Mouse (Mus musculus) thymus, postnatal 25 days (tissue): Measurements from ENCODE around the gene Tgfbr3.

Source experiments
- DNase-seq: peaks from one replicate; pipeline ENCODE4 v3.0.0; 2022

The Tgfbr3 gene

DNA sequence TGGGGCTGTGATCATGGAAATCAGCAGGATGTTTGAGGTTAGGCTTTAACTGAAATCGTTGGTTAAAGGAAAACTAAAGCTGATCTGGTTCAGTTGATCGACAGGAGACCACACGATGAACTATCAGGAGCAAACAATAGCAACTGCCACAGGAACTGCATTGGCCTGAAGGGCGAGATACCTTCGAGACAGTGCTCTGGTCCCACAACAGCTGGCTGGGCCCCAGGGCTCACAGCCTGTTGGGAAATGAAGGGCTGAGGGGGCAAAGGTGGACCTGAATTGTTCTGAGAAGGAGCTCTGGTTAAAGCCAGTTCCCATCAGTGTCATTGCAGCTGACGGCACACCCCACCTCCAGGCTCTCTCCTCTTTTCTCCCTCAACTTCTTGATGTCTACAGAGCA is 52.5 kb downstream of the Tgfbr3 start:
- DNase-seq = no peak

DNA sequence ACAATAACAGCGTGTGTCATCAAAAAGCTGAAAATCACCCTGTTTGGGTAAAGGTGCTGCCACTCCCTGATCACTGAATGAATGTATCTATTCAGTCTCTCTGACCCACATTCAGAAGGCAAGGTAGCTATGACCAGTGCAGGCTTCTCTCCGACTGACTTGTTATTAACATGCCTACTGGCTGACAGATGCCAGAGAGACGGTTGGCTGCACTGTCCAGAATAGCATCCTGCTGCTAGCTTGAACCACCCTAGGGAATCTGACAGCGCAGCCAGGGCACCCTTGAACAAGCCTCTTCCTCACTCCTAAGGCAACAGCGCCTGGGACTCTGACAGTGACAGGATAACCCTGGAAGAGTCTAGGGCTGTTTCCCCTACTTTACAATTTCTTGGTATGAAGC is 53.4 kb downstream of the Tgfbr3 start:
- no peak for DNase-seq

- DNase-seq = no peak
Observed at GRCm38 (mm10) chr5:107233366-107234354, 55.8 kb downstream of the Tgfbr3 start.

GRCm38 (mm10) chr5:107230189-107230588 is 59.2 kb downstream of the Tgfbr3 start:
- DNase-seq = no peak

GRCm38 (mm10) chr5:107229037-107229436 is 60.4 kb downstream of the Tgfbr3 start:
- DNase-seq = no peak

DNA sequence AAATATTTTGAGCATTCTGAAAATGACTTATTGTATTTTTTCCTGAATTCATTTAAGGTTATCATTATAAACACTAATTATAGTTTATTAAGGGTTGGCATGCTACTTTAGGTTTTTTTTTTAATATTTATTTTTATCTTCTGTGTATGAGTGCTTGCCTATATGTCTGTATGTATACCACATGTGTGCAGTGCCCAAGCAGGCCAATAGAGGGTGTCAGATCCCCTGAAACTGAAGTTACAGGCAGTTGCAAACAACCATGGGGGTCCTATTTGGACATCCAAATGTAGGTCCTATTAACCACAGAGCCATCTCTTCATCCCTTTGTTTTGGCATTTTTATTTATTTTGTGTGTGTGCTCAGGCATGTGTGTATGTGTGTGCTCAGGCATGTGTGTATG is 61.8 kb downstream of the Tgfbr3 start:
- no peak for DNase-seq

DNA sequence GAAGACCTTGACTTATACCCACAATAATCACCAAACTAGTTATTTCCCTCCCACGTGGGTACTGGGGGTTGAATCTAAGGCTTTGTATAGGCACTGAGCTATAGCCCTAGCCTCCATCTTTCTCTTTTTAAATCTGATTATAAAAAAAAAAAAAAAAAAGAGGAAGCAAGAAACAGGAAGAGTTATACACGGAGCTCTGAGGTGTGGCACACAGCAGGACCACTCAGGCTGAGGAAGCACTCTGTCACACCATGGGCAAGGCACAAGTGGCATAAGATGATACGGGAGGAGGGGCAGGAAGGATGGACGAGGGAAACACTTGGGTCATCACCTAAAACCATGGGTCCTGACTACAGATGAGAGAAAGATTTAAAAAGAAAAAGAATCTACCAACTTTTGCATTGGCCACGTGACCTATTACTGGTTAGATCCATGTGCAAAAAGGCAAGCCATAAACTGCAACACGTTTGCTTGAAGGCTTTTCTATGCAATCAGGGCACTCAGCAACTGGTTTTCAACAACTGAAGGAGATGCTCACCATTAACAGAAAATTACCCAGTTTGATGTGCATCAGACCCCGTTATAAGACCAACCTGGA is 64.5 kb downstream of the Tgfbr3 start:
- DNase-seq = no peak

- DNase-seq = no peak
Observed at GRCm38 (mm10) chr5:107224151-107224550, 65.3 kb downstream of the Tgfbr3 start.

GRCm38 (mm10) chr5:107223483-107223882 is 65.9 kb downstream of the Tgfbr3 start:
- DNase-seq = peak; percentile 23

DNA sequence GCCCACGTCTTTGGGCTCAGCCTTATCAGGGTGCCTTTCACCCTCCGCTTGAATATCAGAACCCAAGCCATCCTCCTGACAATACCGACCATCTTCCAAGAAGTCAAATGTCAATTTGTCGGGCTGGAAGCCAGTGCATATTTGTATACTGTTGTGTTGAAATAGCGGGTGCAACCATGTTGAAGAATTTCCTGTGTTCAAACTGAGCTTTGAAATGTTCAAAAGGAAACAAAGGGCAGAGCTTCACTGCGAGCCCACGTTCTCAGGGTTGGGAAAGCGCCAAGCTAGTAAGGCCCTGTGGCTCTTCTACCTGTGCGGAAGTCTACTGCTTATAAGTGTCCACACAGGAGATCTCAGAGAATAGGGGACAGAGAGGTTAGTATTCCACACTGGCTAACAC is 66.4 kb downstream of the Tgfbr3 start:
- DNase-seq = peak; percentile 40

DNA sequence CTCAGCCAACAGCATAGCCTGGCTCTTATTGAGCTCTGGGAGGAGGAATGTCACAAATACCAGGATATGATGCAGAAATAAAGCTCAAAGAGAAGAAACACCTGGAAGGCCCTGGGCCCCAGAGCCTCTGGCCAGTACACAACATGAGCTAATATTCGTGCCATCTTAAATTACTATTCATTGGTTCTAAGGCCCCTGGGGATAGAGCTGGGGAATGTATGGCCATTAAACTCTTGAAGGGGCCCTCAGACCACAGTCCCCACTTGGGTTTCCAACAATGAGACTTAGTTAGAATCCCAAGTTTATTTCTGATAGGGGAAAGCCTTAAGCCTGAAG is 66.8 kb downstream of the Tgfbr3 start:
- no peak for DNase-seq

DNA sequence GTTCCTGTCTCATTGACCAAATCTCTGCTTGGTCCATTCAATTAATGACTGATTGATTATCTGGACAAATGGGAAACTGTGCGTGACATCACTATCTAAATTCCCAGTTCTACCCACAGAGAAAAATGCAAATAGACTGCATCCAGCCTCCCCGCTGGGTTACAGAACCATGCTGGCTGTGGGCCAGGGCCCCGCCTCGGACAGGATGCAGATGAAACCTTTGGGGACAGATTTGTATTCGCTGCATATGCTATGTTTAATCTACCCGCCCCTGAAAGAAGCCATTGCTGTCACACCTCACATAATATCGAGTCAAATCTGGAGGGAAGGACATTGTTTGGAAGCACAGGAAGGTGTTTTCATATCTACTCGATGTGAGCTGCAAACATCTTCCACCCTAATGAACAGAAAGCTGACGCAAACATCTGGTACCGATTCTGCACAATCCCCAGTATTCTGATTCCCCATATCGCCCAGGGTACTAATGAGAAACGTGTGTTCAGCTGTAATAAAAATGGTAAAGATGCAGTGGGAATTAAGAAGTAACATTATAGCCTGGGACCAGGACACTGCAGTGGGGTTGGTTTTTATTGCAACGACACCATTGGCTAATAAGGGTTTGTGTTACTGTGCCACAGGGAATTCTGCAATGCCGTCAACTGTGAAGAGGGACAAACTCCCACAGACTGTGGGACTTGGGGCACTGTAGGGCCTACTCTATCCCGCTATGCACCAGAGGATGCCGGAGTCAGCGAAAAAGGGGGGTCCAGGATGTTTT is 67.3 kb downstream of the Tgfbr3 start:
- no peak for DNase-seq

DNA sequence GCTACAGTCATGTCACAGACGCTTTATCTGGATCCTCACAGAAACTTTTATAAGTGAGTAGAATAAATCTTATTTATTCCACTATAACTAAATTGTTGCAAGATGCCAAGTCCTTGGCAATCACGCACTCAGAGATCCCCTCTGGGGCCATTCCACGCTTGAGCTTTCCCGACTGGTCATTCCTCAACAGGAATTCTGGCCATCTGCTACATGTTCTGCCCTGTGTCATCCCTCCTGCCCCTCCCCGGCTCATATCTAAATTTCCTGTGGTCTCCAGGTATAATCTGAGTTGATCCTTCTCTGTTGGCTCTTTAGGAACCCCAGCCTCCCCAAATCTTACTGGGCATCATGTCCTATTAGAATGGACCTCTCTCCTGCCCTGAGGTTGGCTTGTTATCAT is 68.5 kb downstream of the Tgfbr3 start:
- DNase-seq = no peak

- no peak for DNase-seq
Observed at GRCm38 (mm10) chr5:107219883-107220282, 69.5 kb downstream of the Tgfbr3 start.

GRCm38 (mm10) chr5:107219318-107219717 is 70.1 kb downstream of the Tgfbr3 start:
- no peak for DNase-seq

DNA sequence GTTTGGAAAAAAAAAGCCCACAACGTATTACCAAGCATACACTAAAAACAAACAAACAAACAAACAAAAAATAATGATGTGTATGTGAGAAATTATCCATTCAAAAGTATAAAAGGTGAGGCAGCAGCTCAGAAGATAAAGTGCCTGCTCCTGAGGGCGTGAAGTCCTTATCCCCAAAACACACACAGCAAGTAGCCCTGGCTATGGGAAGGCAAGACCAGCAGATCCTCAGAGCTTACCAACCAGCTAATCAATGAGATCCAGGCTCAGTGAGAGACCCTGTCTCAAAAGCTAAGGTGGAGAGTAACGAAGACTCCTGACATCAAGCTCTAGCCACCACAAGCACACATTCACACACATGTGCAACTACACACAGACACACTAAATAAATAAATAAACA is 70.8 kb downstream of the Tgfbr3 start:
- DNase-seq = no peak

DNA sequence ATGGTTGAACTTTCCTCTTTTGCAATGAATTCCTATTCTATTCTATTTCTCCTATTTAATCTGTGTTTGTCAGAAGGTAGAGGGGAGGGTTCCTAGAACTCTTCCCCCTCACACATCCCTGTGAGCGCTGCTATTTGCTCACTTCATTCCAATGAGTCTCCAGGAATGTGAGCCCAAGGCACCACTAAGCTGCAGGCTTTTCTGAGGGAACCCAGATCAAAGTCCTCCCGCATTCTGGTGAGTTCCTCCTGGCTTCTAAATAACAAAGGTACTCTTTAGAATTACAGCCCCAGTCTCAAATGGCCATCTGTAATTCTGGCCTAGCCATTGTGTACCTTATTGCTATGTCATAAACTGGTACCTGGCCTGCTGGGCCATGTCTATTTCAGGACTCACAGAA is 72.3 kb downstream of the Tgfbr3 start:
- DNase-seq = no peak

DNA sequence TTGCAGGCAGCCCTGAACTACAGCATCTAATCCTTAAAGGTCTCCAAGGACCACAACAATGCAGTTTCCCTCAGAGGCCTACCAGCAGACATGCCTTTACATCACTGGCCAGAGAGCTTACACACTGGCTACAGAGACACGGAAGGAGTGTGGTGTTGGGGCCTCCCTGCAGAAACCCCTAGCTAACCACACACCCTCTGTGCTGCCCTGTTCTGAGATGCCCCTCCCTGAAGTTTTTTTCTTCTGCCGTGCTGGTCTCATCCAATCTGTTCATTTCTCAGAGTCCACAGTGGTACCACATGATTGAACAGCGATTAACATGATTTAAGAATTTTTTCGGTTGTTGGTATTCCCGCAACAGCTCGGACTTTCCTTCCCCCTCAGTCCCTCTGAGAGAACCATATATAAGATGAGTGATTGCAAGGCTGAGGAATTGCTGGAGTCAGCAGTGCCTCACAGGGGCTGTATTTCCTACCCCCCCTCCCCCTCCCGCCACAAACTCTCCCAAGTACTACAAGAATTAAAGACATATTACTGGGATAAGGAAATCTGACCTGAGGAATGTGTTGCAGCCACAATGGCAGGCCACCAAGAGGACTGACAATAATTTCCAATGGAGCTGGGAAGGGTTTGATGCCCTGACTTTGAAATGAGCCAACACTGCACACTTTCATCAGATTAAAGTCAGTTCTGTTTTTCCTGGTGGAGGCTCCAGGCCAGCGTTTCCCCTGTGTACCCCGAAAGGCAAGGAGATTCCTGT is 75.9 kb downstream of the Tgfbr3 start:
- no peak for DNase-seq

DNA sequence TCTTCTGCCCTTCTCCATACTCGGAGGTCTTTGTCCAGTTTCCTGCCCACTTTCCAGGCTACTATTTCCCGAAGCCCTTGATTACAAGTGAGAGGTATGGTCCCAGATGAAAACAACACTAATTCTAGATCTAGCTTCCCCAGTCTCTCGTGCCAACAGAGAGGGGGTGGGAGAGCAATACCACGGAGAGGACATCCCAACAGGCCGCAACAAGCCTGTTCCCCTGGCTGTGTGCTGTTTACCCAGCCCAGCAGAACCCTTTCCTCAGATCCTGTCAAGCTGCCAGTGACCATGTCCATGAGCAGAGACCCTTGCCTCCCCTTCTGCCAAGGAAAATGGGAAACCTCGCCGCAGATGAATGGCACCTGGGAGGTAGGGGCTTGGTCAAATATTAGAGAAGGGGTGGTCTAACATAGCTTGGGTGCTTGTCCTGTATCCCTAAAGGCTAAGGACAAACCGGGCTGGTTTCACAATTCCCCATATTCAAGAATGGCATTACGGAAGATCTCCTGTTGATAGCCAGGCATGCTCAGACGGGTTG is 77.5 kb downstream of the Tgfbr3 start:
- no peak for DNase-seq

DNA sequence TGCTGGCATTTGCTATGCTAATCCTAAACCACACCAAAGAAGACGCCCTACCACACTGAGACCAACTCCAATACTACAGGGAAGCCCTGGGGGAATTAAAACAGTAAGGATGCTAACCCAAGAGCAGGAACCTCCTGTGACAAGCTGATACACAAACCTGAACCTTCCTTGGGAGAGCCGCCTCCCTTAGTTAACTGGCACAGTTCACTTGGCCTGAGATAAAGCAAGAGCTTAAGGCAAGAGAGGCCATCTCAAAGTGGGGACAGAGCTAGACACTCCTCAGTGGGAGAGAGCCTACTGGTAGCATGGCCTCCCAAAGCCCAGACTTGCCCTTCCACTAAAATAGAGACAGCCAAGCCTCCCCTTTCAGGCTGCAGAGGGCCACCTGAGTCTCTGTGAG is 79.4 kb downstream of the Tgfbr3 start:
- no peak for DNase-seq

DNA sequence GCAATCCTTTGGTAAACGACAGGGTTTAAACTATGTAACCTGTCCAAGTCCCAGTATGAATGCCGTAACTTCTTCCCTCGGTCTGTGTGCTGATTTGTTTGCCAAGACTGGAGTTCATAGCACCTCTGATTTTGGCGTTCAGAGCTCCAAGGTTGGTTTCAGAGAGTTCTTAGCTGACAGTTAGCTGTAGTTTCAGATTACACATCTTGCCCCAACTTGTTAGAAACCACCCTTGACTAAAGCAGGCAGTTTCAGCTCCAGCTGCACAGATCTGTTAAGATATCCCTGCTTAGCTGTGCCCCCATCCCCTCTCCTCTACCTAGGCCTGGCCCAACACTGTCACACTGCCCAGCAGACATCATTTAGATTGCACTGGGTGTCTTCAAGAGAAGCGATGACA is 81.5 kb downstream of the Tgfbr3 start:
- no peak for DNase-seq

DNA sequence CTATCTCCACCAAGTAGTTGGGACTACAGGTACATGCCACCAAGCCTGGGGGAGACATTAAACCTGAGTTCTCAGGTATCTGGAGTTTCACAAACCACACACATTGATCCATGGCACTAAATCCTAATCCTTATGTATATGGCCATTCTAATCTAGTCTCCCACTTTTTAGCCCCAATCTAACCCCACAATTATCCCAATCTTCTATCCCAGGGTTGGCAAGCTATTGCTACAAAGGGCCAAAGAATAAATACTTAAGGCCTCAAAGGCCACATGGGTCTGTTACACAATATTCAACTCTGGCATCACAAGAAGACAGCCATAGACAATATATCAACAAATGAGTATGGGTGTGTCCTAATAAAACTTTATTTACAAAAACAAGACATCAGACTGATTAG is 85.1 kb downstream of the Tgfbr3 start:
- DNase-seq = no peak
